Mouse (Mus musculus): ENCODE data around the gene Zfp948.
"Not testable (repeated sequence)": the region's sequence is repeated elsewhere in the genome, so short reads cannot be mapped to it uniquely, and the experiment has no call there.

The Zfp948 gene

GRCm38 (mm10) chr17:21623647-21624046 lies 56.8 kb downstream of the Zfp948 start:
- intact Hi-C loops (cut with DNase I), result no loop called here

- intact Hi-C loops (cut with DNase I), result not testable (repeated sequence)
These were observed 69.0 kb downstream of the Zfp948 start for GRCm38 (mm10) chr17:21635758-21636157.
